Mouse (Mus musculus) gastrocnemius, adult 2 months (tissue): ENCODE results near the gene Traf2. TPM values are rescaled to one million over a fixed set of nuclear protein-coding genes. Genes with fewer than 3 reads are reported as not detected.
A peak's percentile ranks its signal among the peaks of the same experiment; 100 is the strongest.

Experiments
- DNase-seq: peaks from one replicate; pipeline ENCODE4 v3.0.0; 2022
- H3K27ac ChIP-seq: fragments of 200-600 bp; 2 replicates; pipeline ENCODE4 v1.8.1; 2022; ENCODE audit warnings: mild to moderate bottlenecking
- H3K4me3 ChIP-seq: fragments of 200-600 bp; 2 replicates; pipeline ENCODE4 v1.8.1; 2022; ENCODE audit warnings: mild to moderate bottlenecking, moderate library complexity
- CTCF ChIP-seq: fragments of 200-600 bp; IDR thresholded peaks from 2 replicates; pipeline ENCODE4 v1.8.1; 2022; ENCODE audit warnings: antibody characterized with exemption, mild to moderate bottlenecking, moderate library complexity
- intact Hi-C: fragments of 180-260 bp; cut with DNase I; formaldehyde crosslinking; loops from one replicate; pipeline ENCODE4 v1.15.1; 2025
- total RNA-seq, 2 experiments: library from RNA; stranded (reverse); gene quantifications; 2 replicates each; pipeline ENCODE4 v1.2.3; 2021

Gene Traf2
- total RNA-seq, 2 experiments from 2014 or later, result 12.4 to 13.1 TPM

DNA sequence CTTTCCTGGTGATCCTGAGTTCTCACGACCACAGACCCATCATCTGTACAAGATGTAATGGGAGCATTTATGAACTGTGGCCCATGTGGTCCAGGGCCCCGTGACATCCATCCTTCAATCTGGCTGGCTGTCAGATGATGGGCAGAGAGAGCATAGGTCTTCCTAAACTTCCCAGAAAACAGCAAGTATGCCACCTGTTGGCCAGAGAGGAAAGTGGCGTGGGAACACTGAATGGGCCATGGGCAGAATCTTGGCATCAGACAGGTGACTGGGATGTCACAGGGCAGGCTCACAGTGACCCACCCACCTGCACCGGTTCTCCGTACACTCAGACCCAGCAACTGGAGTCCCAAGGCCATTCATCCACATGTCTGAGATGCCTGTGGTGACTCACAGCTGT is 4.4 kb upstream of the Traf2 start:
- no peak overlapping the region for H3K4me3 ChIP-seq
- TF ChIP-seq CTCF, result peak; percentile 80
- intact Hi-C loops, result loop anchor here (2.0 to 5.0 kb wide), 2 partner anchors 42 to 129 kb away; partner anchors contain the start of gene Fut7
- DNase-seq, result peak; percentile 71
- no peak overlapping the region for H3K27ac ChIP-seq

DNA sequence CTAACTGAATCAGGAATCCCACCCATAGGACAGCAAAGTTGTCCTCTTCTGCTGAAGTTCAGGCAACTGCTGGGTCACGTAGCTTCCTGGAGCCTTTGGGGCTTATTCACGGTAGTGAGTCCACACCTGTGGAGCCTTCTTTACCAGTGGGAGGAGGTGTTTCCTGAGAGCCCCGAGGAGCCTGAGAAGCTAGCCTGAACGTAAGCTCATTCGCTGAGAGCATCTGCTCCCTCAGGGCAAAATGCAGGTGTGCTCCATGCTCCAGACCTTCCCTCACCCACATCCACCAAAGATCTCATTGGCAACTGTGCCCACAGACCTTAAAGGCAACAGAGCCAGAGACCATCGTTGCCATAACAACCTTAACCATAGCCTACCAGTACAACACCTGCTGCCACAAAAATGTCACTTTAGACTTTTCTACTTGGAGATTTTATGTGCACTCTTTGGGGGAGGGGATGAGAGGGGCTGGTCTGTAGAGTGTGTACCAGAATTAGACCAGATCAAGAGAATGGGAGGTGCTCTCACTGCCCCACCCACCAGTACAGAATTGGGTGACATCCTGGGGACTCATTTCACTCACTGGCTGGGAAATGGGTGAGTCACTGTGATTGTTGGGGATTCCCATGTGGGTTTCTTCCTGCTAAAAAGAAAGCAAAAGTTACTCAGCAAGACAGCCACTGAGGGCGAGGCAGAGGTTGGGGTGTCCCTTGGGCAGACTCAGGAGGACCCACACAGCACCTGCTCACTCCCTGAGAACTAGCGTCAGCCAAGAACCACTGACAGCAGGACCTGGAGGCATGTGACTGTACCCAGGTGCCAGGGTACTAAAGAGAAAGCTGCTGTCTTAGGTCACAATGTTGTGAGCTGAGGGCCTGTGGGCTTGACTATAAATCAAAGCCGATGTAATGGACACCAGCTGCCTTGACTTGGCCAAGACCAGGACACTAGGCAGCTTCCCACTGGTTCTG is 2.6 kb upstream of the Traf2 start:
- DNase-seq, result peak; percentile 61
- no peak for TF ChIP-seq CTCF
- intact Hi-C loops, result no loop called here
- Histone ChIP-seq H3K4me3 (no peak overlapping the region), H3K27ac (peak overlapping the region; percentile 73)

DNA sequence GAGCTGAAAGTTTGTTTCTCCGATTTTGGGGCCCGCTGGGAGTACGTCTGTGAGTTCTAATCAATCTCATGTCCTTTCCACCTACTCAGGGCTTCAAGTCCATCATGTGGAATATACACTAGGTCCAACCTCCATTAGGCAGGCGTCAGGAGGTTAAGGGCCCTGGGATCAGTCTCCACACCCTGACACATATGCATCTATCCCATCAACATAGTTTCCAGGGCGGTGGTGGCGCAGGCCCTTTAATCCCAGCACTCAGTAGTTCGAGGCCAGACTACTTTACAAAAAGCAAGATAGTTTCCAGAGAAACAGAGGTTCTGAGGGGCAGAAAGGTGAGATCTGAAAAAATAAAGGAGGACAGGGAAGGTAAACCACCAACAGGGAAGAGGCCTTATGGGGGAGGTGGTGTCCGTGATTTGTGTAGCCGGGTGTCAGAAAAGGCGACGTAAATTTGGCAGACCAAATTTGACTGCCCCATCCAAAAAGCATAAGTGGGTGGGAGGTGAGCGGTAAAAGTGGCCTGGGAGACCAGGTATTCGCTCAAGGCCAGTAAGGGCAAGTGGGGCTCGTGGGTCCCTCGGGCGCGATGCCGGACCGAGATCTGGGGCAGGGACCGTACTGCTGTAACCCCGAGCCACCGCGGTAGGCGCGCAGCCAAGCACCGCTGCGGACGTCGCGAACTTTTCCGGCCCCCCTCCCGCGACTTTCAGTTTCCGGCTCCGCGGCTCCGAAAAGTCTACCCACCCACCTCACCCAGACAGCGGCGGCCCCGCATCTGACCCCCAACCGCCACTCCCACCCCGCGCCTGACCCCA is 537 bp downstream of the Traf2 start:
- peak; percentile 91 for DNase-seq
- Histone ChIP-seq H3K4me3 (peak overlapping the region; percentile 81), H3K27ac (peak overlapping the region; percentile 95)
- no peak for TF ChIP-seq CTCF
- intact Hi-C loops, result no loop called here

DNA sequence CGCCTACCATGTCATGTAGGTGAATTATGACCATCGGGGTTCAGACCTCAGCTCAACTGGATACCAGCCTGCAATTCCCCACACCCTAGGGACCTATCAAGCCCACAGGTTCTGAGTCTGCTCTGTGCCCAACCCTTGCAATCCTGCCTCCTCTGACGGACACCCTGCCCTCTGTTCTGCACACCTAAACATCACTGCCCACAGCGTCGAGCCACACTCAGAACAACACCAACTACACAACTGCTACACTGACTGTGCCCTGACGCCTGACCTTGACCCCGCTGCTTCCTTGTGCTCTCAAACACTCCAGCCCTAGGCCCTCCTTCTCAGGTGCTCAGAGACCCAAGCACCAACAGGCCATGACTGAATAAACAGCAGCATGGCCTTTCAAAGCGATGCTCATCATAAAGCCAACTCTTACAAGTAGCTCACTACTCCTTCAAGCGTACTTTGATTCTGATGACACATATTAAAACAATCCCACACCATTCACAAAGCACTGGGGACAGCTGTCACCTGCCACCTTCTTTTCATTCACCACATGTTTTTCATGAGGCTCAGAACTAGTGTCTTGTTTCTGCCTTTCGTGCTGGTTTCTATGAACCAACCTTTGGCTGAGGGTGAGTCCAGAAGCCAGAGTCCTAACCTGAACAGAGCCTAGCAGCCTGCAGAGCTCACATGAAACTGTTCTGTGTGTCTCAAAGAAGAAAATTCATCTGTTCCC is 4.9 kb downstream of the Traf2 start:
- intact Hi-C loops, result no loop called here

DNA sequence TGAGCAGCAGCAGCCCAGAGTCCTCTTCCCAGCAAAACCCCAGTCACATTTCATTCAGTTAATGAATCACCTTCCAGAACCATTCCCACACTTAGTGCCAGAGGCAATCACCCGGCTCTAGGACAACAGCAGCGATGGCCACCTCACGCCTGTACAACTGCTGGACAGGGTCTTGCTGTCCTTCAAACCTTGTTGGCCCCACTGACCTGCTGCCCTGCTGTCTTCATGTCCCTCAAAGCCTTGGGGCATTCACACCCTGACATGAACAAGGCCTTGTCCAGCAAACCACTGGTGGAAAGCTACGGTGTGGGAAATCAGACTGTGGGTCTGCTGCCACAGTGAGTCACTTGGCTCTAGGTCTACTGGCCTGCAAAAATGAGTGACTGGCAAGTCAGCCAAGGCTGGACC is 6.2 kb downstream of the Traf2 start:
- no peak for TF ChIP-seq CTCF
- Histone ChIP-seq H3K27ac (peak overlapping the region; percentile 44; the same call in 1 of the 2 replicates), H3K4me3 (no peak overlapping the region)
- DNase-seq, result no peak
- intact Hi-C loops, result no loop called here

More for the DNA sequence above, 4.9 kb downstream of the Traf2 start:
- no peak for DNase-seq
- TF ChIP-seq CTCF, result no peak
- Histone ChIP-seq H3K4me3 (no peak overlapping the region), H3K27ac (peak overlapping the region; percentile 2; the same call in 1 of the 2 replicates)

DNA sequence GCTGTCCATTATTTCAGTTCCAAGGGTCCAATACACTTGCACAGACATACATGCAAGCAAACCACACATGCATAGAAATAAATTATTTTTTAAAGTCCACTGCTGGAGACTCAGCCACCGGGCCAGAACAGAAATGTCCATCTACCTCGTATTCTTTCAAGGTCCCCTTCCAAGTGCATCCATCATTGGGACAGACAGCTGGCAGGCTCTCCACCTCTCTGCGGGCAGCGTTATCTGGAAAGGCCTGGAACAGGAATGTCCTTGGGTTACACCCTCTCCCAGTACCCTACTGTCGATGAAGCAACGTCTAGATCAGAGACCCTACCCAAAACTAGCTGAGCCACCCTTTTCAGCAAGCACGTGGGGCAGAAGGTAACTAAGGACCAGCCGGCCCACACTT is 10.2 kb downstream of the Traf2 start:
- intact Hi-C loops, result no loop called here
- H3K27ac ChIP-seq, result peak overlapping the region; percentile 74

DNA sequence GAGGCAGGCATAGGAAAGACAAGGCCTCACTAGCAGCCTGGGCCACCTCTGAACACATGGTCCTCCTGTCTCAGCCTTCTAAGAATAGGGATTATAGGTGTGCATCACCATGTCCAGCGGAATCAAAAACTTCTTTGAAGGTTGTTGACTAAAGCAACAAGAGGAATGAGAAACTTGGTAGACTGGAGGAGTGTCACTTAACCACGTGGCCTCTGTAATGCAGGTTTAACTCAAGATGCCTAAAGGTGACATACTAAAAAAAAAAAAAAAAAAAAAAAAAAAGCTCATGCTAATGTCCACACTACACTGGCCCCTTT is 11.9 kb downstream of the Traf2 start:
- intact Hi-C loops, result no loop called here
- no peak for DNase-seq
- H3K4me3 ChIP-seq, result no peak overlapping the region
- peak overlapping the region; percentile 89 for H3K27ac ChIP-seq
- TF ChIP-seq CTCF, result no peak

More for the DNA sequence above, 10.2 kb downstream of the Traf2 start:
- no peak for TF ChIP-seq CTCF
- no peak overlapping the region for H3K4me3 ChIP-seq
- peak; percentile 49 for DNase-seq

DNA sequence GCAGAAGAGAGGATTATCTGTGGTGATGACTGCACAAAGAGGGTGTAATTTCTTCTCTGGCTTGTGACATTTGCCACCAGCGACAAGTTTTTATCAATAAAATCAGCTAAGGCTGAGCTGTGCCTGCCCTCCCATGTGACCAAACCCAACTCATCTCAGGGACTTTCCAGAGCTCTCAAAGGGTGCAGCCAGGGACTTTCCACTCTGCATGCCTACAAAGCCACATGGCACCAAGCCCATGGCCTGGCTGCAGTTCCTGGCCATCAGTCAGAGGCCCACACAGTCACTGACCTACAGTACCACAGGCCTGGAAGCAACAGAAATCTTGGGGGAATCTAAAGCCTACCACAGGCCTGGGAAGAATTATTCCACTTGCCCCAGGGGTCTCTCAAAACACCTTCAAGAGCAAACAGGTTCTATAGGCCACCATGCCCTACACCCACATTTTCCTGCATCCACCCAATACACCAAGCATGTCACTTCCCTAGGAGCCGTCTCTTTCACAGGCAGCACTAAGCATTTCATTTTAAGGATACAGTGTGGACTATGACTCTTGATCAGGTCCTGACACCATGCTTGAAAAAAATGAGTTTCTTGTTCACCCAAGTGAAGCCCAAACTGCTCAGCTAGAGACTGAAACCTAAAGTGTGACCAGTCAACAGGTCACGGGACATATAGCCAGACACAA is 12.4 kb downstream of the Traf2 start:
- intact Hi-C loops, result no loop called here
- DNase-seq, result peak; percentile 94
- Histone ChIP-seq H3K4me3 (no peak overlapping the region), H3K27ac (peak overlapping the region; percentile 89)
- TF ChIP-seq CTCF, result no peak

DNA sequence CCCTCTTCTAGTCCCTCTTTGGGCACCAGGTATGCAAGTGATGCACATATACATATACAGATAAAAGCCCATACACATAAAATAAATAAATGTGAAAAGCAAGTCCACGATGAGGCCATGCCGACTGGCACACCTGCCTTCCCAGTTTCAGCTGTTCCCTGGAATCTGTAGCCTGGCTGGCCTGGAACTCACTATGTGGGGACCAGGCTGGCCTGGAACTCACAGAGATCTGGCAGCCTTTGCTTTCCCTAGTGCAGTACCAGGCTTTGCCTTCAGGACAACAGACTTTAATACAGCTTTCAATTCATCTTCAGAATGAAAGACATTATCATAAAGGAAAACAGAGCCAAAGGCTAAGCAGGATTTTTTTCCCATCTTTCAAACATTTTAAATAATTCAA is 13.0 kb downstream of the Traf2 start:
- H3K27ac ChIP-seq, result peak overlapping the region; percentile 89
- TF ChIP-seq CTCF, result peak; percentile 24; the same call in 1 of the 2 replicates
- no peak for DNase-seq
- intact Hi-C loops, result no loop called here
- no peak overlapping the region for H3K4me3 ChIP-seq

DNA sequence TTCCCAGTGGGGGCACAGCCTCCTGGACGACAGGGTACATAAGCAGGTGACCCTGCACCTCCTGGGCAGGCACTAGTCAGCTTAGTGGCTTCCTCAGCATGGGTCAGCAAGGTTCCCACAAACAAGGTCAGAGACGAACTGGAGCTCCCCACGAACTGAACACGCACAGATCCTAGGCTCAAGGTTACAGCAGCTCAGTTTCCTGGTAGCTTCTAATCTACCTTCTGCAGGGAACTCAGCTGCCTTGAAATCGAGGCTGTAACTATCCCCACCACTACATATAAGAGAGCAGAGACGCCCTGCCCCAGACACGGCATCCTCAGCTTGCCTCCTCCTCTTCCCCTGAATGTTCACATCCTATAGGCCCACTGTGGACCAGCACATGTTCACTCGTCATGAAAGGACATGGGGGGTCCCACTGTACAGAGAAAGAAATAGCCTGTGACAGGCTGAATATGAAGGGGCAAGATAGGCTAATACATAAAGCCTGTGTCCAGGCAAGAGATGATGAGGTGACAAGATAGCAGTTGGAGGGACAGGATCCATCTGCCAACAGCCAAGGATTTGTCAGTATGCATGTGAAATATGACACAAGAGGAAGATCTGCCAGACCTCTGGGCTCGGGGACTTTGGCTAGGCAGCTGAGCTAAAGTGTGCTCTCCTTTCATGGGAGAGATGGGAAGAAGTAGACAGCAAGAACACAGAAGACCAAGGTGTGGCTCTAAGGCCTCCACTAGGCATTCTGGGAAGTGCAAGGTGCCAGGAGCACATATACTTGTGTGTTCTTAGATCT is 20.0 kb downstream of the Traf2 start:
- Histone ChIP-seq H3K4me3 (no peak overlapping the region), H3K27ac (peak overlapping the region; percentile 53)
- DNase-seq, result peak; percentile 61
- TF ChIP-seq CTCF, result no peak
- intact Hi-C loops, result no loop called here

DNA sequence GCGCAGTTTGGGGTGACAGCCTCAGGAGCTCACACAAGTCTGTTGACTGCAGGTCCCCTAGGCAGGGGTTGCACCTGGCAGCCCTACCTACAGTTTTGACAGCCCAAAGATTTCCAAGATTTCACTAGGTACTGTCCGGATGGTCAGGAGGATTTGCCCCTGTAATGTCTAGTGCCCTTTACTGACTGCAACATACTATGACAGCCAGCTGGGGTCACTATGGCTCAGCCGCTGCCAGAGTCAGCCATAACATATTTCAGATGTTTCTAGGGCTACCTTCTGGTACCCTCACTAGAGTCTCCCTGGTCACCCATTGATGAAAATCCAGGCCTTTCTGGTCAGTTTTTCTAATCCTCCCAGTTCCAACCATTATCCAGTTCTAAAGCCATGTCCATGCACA is 36.8 kb downstream of the Traf2 start:
- Histone ChIP-seq H3K4me3 (no peak overlapping the region), H3K27ac (no peak overlapping the region)
- intact Hi-C loops, result loop anchor here (2.0 kb wide), 2 partner anchors 41 to 71 kb away; partner anchors contain the start of gene Ajm1
- no peak for DNase-seq
- peak; percentile 56 for TF ChIP-seq CTCF
